Mouse (Mus musculus) common myeloid progenitor, adult 5-6 weeks (primary cell): ENCODE results near the gene Pglyrp1. TPM values are rescaled to one million over a fixed set of nuclear protein-coding genes. Genes with fewer than 3 reads are reported as not detected.
"Not testable (repeated sequence)": the region's sequence is repeated elsewhere in the genome, so short reads cannot be mapped to it uniquely, and the experiment has no call there.

ENCODE experiments used
- ATAC-seq: replicated peaks from 2 replicates; pipeline ENCODE4 v1.8.0; 2016; ENCODE audit warnings: low read depth, mild to moderate bottlenecking, moderate TSS enrichment, inconsistent platforms; ENCODE audit not compliant: poor library complexity, severe bottlenecking
- total RNA-seq: library from RNA; stranded (forward); fragments of 200-1000, 187-1606 nt; gene quantifications from 2 replicates; pipeline ENCODE4 v1.2.3, GENCODE M21; 2017

The Pglyrp1 gene
- total RNA-seq: 2.2 and 10.0 TPM in 2 replicates

- not testable (repeated sequence) for ATAC-seq
These were observed at the start of gene Pglyrp1 for GRCm38 (mm10) chr7:18871031-18871430. TSS of gene Pglyrp1 (plus strand) at chr7:18871331.

GRCm38 (mm10) chr7:18821507-18821906 is 49.6 kb upstream of the Pglyrp1 start, which contains the start of gene Psg17:
TSS of gene Psg17 (minus strand) at chr7:18821607.
- ATAC-seq: no peak

- no peak for ATAC-seq
These were observed 43.2 kb upstream of the Pglyrp1 start for GRCm38 (mm10) chr7:18827792-18828546.

GRCm38 (mm10) chr7:18828592-18828991 is 42.5 kb upstream of the Pglyrp1 start:
- ATAC-seq: peak; percentile 80

GRCm38 (mm10) chr7:18829545-18829944 is 41.6 kb upstream of the Pglyrp1 start:
- ATAC-seq: no peak

- ATAC-seq: no peak
These were observed 38.8 kb upstream of the Pglyrp1 start for GRCm38 (mm10) chr7:18832298-18832697.

- ATAC-seq: peak; percentile 24; the same call in 1 of the 2 replicates
These were observed 31.3 kb upstream of the Pglyrp1 start, which contains the start of gene Mill2 for GRCm38 (mm10) chr7:18839865-18840264. TSS of gene Mill2 (plus strand) at chr7:18839966.

- ATAC-seq: peak; percentile 96
These were observed 30.6 kb upstream of the Pglyrp1 start for GRCm38 (mm10) chr7:18840386-18841173.

GRCm38 (mm10) chr7:18841174-18841567 is 30.0 kb upstream of the Pglyrp1 start:
- ATAC-seq: no peak

GRCm38 (mm10) chr7:18844811-18845210 is 26.3 kb upstream of the Pglyrp1 start:
- no peak for ATAC-seq

- ATAC-seq: no peak
These were observed 22.7 kb upstream of the Pglyrp1 start for GRCm38 (mm10) chr7:18848395-18848794.

GRCm38 (mm10) chr7:18858310-18858916 is 12.7 kb upstream of the Pglyrp1 start:
- ATAC-seq: no peak

GRCm38 (mm10) chr7:18862801-18863200 is 8.3 kb upstream of the Pglyrp1 start:
- no peak for ATAC-seq

GRCm38 (mm10) chr7:18868491-18868890 is 2.6 kb upstream of the Pglyrp1 start:
- ATAC-seq: no peak

GRCm38 (mm10) chr7:18872014-18872802 is 1.1 kb downstream of the Pglyrp1 start:
- no peak for ATAC-seq

- ATAC-seq: no peak
These were observed 1.7 kb downstream of the Pglyrp1 start for GRCm38 (mm10) chr7:18872816-18873215.

- peak; percentile 99 for ATAC-seq
These were observed 2.1 kb downstream of the Pglyrp1 start for GRCm38 (mm10) chr7:18873253-18873652.

GRCm38 (mm10) chr7:18875372-18875771 is 4.2 kb downstream of the Pglyrp1 start:
- ATAC-seq: no peak

- ATAC-seq: no peak
These were observed 7.6 kb downstream of the Pglyrp1 start for GRCm38 (mm10) chr7:18878691-18879090.
